Comparison of ENCODE assay signal across 8 mouse cellular contexts in genomic region chr11:86994330-86994729, GRCm38 (mm10). TPM values are rescaled to one million over a fixed set of nuclear protein-coding genes. Genes with fewer than 3 reads are reported as not detected.
A peak's percentile ranks its signal among the peaks of the same experiment; 100 is the strongest.
DNase-seq lines count a peak whose midpoint lies in the region; ATAC-seq and TF ChIP-seq lines count a peak whose summit lies in the region.

No protein-coding gene starts in this region.

- peak overlapping the region; percentile 97 for H3K27ac ChIP-seq in layer of hippocampus, adult 2 months
- H3K27ac ChIP-seq in forebrain, postnatal 0 days (ENCODE audit: low read depth, low read length) = no peak overlapping the region
- H3K27ac ChIP-seq in limb, embryonic 10.5 days = peak overlapping the region; percentile 90
- H3K27ac ChIP-seq in neural tube, embryonic 14.5 days (ENCODE audit: low read depth, low read length) = no peak overlapping the region

- H3K27me3 ChIP-seq in forebrain, postnatal 0 days (ENCODE audit: insufficient read depth, low read length) = no peaks in the 10 kb centered on the region
- peaks cover 8% of the 10 kb centered on the region; the same call in 1 of the 2 replicates for H3K27me3 ChIP-seq in limb, embryonic 10.5 days (ENCODE audit: low read depth, poor library complexity, severe bottlenecking)
- H3K27me3 ChIP-seq in neural tube, embryonic 14.5 days (ENCODE audit: control insufficient read depth, insufficient read depth, low read length) = no peaks in the 10 kb centered on the region

- no peak for TF ChIP-seq CTCF in layer of hippocampus, adult 2 months (conservative IDR thresholded peaks at IDR 0.05)
- TF ChIP-seq CTCF in forebrain, postnatal 0 days (IDR thresholded peaks at IDR 0.05; ENCODE audit: low read depth) = no peak

- DNase-seq in layer of hippocampus, adult 2 months (ENCODE audit: low spot score in 2 of 2) = no peak
- DNase-seq in layer of hippocampus, postnatal 10 days (ENCODE audit: low spot score in 2 of 2) = no peak
- no peak for DNase-seq in forebrain, postnatal 0 days
- DNase-seq in limb, embryonic 10.5 days (ENCODE audit: low spot score) = no peak
- DNase-seq in cerebellum, adult 8-10 months = no peak
- no peak for DNase-seq in ovary, adult 18-20 months (ENCODE audit: low spot score)
- DNase-seq in adrenal gland, postnatal 25 days = no peak

- ATAC-seq in forebrain, postnatal 0 days = no peak
- ATAC-seq in neural tube, embryonic 14.5 days (ENCODE audit: low read depth) = no peak

- H3K36me3 ChIP-seq in forebrain, postnatal 0 days (ENCODE audit: insufficient read depth) = no peaks in the 10 kb centered on the region
- H3K36me3 ChIP-seq in limb, embryonic 10.5 days = no peaks in the 10 kb centered on the region
- H3K36me3 ChIP-seq in neural tube, embryonic 14.5 days (ENCODE audit: control insufficient read depth, insufficient read depth, low read length) = no peaks in the 10 kb centered on the region

- 21% methylated on average over 6 of the region's 6 CpGs for WGBS in forebrain, postnatal 0 days
- WGBS in limb, embryonic 10.5 days = 21% methylated on average over 6 of the region's 6 CpGs
- 10% methylated on average over 6 of the region's 6 CpGs for WGBS in neural tube, embryonic 14.5 days

- peak overlapping the region; percentile 100 for H3K4me3 ChIP-seq in layer of hippocampus, adult 2 months
- H3K4me3 ChIP-seq in forebrain, postnatal 0 days (ENCODE audit: low read depth, low read length) = peak overlapping the region; percentile 90
- H3K4me3 ChIP-seq in limb, embryonic 10.5 days = peak overlapping the region; percentile 92
- peak overlapping the region; percentile 90; the same call in 1 of the 2 replicates for H3K4me3 ChIP-seq in neural tube, embryonic 14.5 days (ENCODE audit: low read depth, low read length)

- H3K4me1 ChIP-seq in forebrain, postnatal 0 days (ENCODE audit: insufficient read depth) = peaks cover 9% of the 10 kb centered on the region; the same call in 1 of the 2 replicates
- H3K4me1 ChIP-seq in limb, embryonic 10.5 days = peaks cover 38% of the 10 kb centered on the region
- peaks cover 17% of the 10 kb centered on the region; the same call in 1 of the 2 replicates for H3K4me1 ChIP-seq in neural tube, embryonic 14.5 days (ENCODE audit: control insufficient read depth, insufficient read depth, low read length)

- 0 out of 2 replicates have a peak overlapping the region, but pooled peaks have one; percentile 41 for H3K9ac ChIP-seq in forebrain, postnatal 0 days
- no peak overlapping the region for H3K9ac ChIP-seq in neural tube, embryonic 14.5 days (replicated peaks; ENCODE audit: low read depth, low read length)

- H3K4me2 ChIP-seq in forebrain, postnatal 0 days (ENCODE audit: low read depth) = peak overlapping the region; percentile 76
- peak overlapping the region; percentile 71 for H3K4me2 ChIP-seq in neural tube, embryonic 14.5 days (ENCODE audit: low read depth, low read length)

- H3K9me3 ChIP-seq in forebrain, postnatal 0 days (ENCODE audit: low read length) = no peaks in the 10 kb centered on the region
- no peaks in the 10 kb centered on the region for H3K9me3 ChIP-seq in limb, embryonic 10.5 days (replicated peaks)
- H3K9me3 ChIP-seq in neural tube, embryonic 14.5 days (ENCODE audit: control insufficient read depth, low read length) = no peaks in the 10 kb centered on the region

RNA-seq across cellular contexts. Expression of gene Ypel2, which starts 0.8 kb away (rescaled TPM):
- 10 to 100 TPM; 23.3 to 23.6 TPM for total RNA-seq in layer of hippocampus, adult 2 months (2021)
- total RNA-seq in layer of hippocampus, postnatal 10 days (2021) = 1 to 10 TPM; 7.4 to 8.6 TPM
- 5.6 and 6.3 TPM in 2 replicates for total RNA-seq in forebrain, postnatal 0 days (2014; rRNA removed)
- 3.7 and 4.5 TPM in 2 replicates for polyA plus RNA-seq in forebrain, postnatal 0 days (2015; fragmentation: Nextera tagmentation; extraction: Ambion mirVana)
- polyA plus RNA-seq in limb, embryonic 10.5 days (2016; fragmentation: Nextera tagmentation; extraction: Ambion mirVana) = 3.0 and 5.5 TPM in 2 replicates
- 2.9 and 3.1 TPM in 2 replicates for polyA plus RNA-seq in neural tube, embryonic 14.5 days (2014; fragmentation: Nextera tagmentation; extraction: Ambion mirVana)
- total RNA-seq in adrenal gland, postnatal 25 days (2021) = 38.3 and 38.6 TPM in 2 replicates

Comparison
In these comparisons a context has a peak if more than half of its experiments do, and no peak if none do; other contexts are left out.
1. H3K27ac ChIP-seq: peak in layer of hippocampus, adult 2 months (single experiment) and limb, embryonic 10.5 days (single experiment); none in forebrain, postnatal 0 days (single experiment) and neural tube, embryonic 14.5 days (single experiment).
2. Peak in every context shown above with its lines, with median percentiles within 50 percentile points of each other: H3K4me3 ChIP-seq.